Mouse (Mus musculus) B cell, adult 2 months (primary cell): ENCODE measurements around the gene Sema6d.

ENCODE experiments used
- DNase-seq, 2 experiments: peaks; one replicate each; pipeline ENCODE4 v3.0.0; 2022

Gene Sema6d

DNA sequence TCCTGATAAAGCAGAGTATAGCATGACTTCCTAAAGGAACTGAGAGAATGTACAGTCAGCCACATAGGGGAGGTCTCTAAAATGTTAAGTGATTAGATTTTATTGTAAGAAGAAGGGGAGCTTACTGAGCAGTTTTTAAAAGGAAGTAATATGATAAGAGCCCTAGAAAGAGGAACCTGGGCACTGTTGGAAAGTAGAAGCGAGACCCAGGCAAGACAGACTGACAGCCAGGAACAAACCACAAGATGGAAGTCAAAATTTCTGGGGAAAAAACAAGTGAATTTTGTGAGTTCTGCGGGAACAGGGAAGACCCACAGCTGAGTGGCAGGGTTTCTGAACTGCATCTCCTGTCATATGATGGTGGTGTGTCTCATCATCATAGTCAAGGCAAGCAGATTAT lies 486.3 kb downstream of the Sema6d start:
- no peak for DNase-seq

- DNase-seq, result no peak
Observed at GRCm38 (mm10) chr2:124583561-124583960, 493.8 kb downstream of the Sema6d start.

DNA sequence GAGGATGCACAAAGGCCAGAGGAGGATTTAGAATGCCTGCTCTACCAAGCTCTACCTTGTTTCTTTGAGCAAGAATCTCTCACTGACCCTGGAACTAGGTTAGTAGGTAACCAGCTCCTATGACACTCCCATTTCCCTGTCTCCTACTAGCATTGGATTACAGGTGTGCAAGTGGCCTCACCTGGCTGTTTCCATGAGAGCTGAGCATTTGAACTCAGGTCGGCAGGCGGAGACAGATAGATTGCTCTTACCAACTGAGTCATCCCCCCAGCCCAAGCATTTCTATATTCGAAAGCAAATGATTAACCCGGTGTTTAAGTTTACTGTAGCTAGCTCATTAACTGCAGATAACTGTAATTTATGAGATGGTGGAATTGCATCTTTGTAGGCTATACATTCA lies 503.0 kb downstream of the Sema6d start:
- DNase-seq, result no peak

DNA sequence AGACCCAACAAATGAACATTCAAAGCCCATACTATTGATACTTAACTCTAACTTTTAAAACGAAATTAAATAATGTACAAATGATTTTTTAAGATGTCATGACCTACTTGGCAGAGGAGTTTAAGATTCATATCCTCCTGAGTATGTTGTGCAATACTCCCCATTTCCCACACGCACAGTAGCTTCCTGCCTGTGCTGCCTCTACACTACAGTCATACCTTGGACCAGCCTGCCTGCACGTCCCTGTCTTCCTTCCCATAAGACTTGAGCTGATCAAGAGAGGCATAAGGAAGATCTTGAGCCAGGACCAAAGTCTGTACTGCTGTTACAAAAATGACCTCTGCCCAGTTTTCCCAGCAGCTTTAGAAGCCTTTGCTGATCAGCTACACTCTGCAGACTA lies 509.2 kb downstream of the Sema6d start:
- no peak for DNase-seq

DNA sequence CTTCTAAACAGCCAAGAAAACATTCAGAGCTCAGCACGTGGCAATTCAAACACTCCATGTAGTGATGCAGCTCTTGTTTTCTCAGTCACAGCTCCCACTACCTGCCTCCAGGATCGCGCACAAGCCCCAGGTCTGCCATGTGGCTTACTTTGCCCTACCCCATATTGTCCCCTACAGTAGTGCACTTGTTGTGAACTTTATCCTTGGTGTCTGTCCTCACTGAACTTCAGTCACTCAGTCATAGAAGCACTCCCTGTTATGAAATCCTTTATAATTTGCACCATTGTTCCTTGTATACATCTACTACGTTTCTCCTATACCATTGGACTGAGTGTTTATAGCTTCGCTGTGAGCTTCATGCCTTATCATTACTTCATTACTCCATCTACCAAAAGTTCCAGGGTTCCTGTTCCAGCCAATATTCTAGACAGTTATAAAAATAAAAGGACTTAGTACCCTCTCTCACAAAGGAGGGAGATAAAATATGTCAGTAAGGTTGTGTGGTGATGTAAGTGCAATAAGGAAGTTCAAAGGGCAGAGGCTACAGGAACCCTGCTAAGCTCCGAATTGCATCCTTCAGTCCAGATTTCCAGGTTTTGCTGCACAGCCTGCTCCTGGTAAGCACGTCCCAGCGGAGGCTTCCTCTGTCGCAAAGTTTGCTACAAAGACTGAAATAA lies 512.1 kb downstream of the Sema6d start:
- no peak for DNase-seq

DNA sequence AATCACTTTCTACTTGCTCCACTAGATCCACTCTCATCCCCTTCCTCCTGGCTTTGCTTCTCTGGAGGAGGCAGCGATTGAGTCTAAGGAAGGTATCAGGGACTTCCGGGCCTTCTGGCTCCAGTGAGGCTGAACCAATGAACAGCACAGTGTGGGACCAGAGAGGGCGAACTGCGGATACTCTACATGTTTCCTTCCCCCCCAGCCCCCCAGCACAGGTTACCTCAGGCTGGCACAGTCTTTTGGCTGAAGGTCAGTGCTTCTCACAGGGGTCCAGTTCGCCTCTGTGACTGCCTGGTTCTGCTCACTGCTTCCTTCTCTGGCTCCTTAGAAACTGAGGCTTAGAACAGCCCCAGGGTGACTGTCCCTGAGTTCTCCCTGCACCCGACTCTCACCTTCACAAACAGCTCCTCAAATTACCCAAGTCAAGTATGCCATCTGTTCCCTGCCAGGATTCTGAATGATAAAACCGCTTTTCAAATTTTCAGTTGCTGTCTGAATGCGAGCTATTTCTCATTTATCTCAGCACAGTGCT lies 512.7 kb downstream of the Sema6d start:
- DNase-seq, result no peak

DNA sequence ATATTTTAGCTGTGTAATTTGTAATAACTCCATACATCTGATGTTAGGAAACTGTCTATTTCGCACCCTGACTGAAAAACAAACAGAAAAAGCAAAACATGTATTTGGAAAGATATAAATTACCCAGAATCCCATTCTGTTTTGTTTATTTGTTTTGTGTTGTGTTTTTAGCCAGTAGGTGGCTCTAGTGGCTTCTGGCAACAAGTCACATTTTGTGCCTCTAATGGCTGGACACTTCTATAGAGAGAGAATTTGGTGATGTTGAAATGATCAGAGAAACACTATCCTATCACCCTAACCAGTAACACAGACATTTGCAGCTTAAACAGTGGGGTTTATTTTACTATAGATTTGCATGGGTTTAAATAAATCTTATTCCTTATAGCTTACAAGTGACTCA lies 515.6 kb downstream of the Sema6d start:
- no peak for DNase-seq

- no peak for DNase-seq
Observed at GRCm38 (mm10) chr2:124607986-124608385, 518.2 kb downstream of the Sema6d start.

DNA sequence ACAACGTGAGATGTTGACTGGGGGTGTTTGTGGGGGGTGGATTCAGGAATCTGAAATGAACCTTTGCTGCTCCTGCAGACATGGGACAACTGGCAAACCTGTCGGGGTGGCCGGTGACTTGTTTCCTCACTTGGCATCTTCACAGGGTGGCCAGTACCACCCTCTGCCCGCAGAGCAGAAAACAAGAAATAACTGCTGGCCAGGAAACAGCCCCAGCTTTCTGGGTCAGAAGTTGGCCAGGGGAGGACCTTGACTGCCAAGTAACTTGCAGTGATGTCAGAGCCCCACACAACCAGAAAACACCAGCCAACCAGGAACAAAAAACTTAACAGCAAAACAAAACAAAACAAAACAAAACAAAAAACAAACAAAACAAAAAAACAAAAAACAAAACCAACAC lies 518.8 kb downstream of the Sema6d start:
- DNase-seq, result no peak

DNA sequence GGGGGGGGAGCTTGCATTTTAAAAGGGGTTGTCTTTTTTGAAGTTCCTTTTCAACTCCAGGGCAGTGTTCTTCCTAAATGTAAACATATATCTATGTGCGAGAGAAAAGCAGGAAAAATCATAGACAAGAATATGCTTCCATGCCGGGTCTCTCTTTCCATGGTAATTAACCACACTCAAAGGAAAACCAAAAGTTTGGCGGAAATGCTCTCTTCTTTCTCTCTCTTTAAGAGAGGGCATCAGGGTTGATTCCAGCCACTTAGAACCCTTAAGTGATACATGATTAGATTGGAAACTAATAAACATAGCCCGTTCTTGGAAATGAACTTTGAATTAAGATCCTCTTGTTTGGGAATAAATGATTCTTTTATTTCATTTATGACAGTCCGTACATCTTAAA lies 519.2 kb downstream of the Sema6d start:
- DNase-seq, result no peak

- peak; percentile 16 to 23 for DNase-seq
Observed at GRCm38 (mm10) chr2:124609711-124610585, 520.2 kb downstream of the Sema6d start.

GRCm38 (mm10) chr2:124610586-124611105 lies 520.9 kb downstream of the Sema6d start:
- DNase-seq, result peak in 1 of 2 experiments; percentile 11

- DNase-seq, result no peak
Observed at GRCm38 (mm10) chr2:124611226-124611625, 521.5 kb downstream of the Sema6d start.

- DNase-seq, result no peak
Observed at GRCm38 (mm10) chr2:124612276-124612675, 522.5 kb downstream of the Sema6d start.

DNA sequence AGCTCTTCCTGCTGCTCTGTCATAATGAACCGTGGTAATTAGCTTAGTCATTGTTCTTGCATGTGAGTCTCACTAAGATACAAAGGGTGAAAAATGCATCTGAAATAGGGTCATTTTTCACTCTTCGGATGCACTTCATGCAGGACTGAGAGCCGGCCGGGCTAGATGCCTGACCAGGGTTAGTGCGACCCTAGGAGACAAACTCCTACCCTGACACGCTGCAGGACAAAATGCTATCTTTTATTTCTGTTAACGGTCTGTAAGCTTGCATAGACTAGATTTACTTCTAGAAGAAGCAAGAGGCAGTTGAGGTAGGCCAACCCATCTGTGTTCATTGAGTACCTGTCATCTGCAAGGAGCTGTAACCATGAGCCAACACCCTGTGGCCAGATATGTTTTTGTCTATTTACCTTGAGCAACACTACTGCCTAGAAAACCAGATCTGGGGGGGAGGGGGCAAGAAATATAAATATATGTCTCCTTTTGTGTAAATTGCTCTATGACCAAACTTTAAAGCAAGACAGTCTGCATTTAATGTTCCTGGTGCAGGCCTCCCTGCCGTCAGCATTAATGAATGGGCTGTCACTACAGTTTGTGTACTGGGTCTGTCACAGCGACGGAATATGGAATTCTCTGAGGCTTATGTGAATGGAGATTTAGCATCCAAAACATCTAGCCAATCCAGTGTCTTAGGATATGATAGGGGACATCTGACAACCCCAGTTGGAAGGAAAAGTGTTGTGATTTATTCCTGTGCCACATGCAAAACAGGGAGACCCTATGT lies 523.1 kb downstream of the Sema6d start:
- DNase-seq, result no peak

- DNase-seq, result no peak
Observed at GRCm38 (mm10) chr2:124613671-124614210, 524.0 kb downstream of the Sema6d start.

GRCm38 (mm10) chr2:124616746-124617145 lies 527.0 kb downstream of the Sema6d start:
- no peak for DNase-seq

- no peak for DNase-seq
Observed at GRCm38 (mm10) chr2:124617440-124617839, 527.7 kb downstream of the Sema6d start.

- DNase-seq, result no peak
Observed at GRCm38 (mm10) chr2:124618091-124618490, 528.3 kb downstream of the Sema6d start.

DNA sequence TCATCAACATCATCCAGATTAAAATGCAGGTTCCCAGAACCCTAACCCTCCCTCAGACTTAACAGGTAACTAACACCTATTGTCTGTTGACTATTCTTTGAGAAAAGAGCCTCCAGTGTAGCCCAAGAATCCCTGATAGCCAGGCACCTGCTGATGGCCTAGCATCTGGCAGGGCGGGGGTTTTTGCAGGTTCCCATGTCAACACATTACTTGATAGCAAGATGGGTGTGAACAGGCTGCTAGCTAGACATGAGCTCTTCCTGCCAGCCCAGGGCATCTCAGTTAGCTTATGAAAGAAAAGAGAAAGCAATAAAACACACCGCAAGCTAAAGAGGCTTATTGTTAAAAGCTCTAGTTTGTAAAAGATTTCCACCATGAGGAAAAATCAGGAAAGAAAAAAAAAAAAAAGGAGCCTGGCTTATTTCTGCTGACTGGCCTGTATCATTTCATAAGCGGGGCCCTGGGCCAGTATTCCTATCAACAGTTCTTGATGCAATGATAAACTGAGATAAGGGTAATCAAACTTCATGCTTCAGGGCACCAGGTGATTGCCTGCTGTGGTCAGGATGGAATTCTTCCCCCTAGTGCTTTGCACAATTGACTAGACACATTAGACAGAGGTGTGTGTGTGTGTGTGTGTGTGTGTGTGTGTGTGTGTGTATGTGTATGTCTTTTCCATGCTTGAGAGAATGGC lies 528.9 kb downstream of the Sema6d start:
- no peak for DNase-seq

DNA sequence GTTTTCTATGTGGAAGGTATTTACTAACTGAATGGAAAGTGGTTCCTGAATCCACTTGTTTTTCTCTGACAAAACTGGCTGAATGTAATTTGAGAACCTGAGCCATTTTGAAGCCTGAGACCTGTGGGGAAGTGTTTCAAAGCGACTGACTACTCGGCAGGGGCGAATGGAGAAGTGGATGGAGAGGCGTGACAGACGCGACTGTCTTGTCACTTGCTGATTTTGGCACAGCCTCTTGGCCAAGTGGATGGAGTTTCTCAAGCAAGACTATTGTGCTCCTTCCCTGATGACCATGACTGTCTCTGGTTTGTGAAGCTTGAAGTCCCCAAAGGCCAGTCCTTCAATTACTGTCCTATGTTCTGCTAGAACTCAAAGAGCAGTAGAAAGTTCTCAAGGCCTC lies 530.7 kb downstream of the Sema6d start:
- DNase-seq, result no peak
